22 mouse cellular contexts compared by ENCODE assay signal in genomic region chr9:72722622-72723021, GRCm38 (mm10).
DNase-seq lines count a peak whose midpoint lies in the region; ATAC-seq and TF ChIP-seq lines count a peak whose summit lies in the region.
"Had no signal": no experiment of that assay in that cellular context is flagged by ENCODE, and none has a peak within 500 bp of the region (broad histone marks: within the 10 kb centered on the region; RNA-seq: fewer than 3 reads in every experiment).

No protein-coding gene starts in this region.

- no peaks in the 10 kb centered on the region for H3K4me1 ChIP-seq in heart, adult 2 months (ENCODE audit: control insufficient read depth, insufficient read depth, low read length)
- no peaks in the 10 kb centered on the region for H3K4me1 ChIP-seq in heart, embryonic 11.5 days (ENCODE audit: control insufficient read depth, insufficient read depth, low read length)
- H3K4me1 ChIP-seq in liver, postnatal 0 days (ENCODE audit: insufficient read depth) = peaks cover 4% of the 10 kb centered on the region
- H3K4me1 ChIP-seq in liver, embryonic 12.5 days = no peaks in the 10 kb centered on the region
- H3K4me1 ChIP-seq: embryonic facial prominence, embryonic 15.5 days; forebrain, embryonic 10.5 days; hindbrain, embryonic 13.5 days had no signal

- H3K4me2 ChIP-seq in heart, embryonic 11.5 days = no peak overlapping the region
- no peak overlapping the region for H3K4me2 ChIP-seq in liver, postnatal 0 days (ENCODE audit: low read depth, low read length)
- no peak overlapping the region for H3K4me2 ChIP-seq in liver, embryonic 12.5 days
- H3K4me2 ChIP-seq: embryonic facial prominence, embryonic 15.5 days; hindbrain, embryonic 13.5 days had no signal

- 76% methylated on average over 3 of the region's 3 CpGs for WGBS in heart, adult 2 months
- WGBS in heart, embryonic 11.5 days (ENCODE audit: insufficient replicate concordance) = 94% methylated on average over 3 of the region's 3 CpGs
- 89% methylated on average over 3 of the region's 3 CpGs for WGBS in liver, postnatal 0 days (ENCODE audit: insufficient replicate concordance)
- WGBS in liver, embryonic 12.5 days (ENCODE audit: insufficient replicate concordance) = 92% methylated on average over 3 of the region's 3 CpGs

- TF ChIP-seq CTCF in heart, adult 2 months (IDR thresholded peaks at IDR 0.05) = no peak
- no peak for TF ChIP-seq CTCF in liver, postnatal 0 days (IDR thresholded peaks at IDR 0.05; ENCODE audit: low read depth)

- TF ChIP-seq POLR2A in heart, adult 2 months (IDR thresholded peaks at IDR 0.05; ENCODE audit: insufficient read depth, low read depth, low read length) = no peak

- no peak for ATAC-seq in heart, embryonic 11.5 days (replicated peaks; ENCODE audit: insufficient number of reproducible peaks, low FRiP score, low TSS enrichment)
- ATAC-seq in liver, postnatal 0 days = no peak
- ATAC-seq in liver, embryonic 12.5 days = no peak
- ATAC-seq: CD4-positive, CD25-positive, alpha-beta regulatory T cell, adult 4 months; forebrain, embryonic 14.5 days; hindbrain, postnatal 0 days had no signal

- peak overlapping the region; percentile 49; the same call in 1 of the 2 replicates for H3K27ac ChIP-seq in heart, adult 2 months
- no peak overlapping the region for H3K27ac ChIP-seq in heart, embryonic 11.5 days (ENCODE audit: low read depth, low read length)
- H3K27ac ChIP-seq in liver, postnatal 0 days (ENCODE audit: low read depth) = peak overlapping the region; percentile 85
- no peak overlapping the region for H3K27ac ChIP-seq in liver, embryonic 12.5 days
- H3K27ac ChIP-seq: embryonic facial prominence, embryonic 15.5 days; forebrain, embryonic 10.5 days; hindbrain, embryonic 13.5 days; hindbrain, postnatal 0 days had no signal

- no peaks in the 10 kb centered on the region for H3K27me3 ChIP-seq in heart, adult 2 months (ENCODE audit: control insufficient read depth, insufficient read depth, low read length)
- no peaks in the 10 kb centered on the region for H3K27me3 ChIP-seq in heart, embryonic 11.5 days (ENCODE audit: control insufficient read depth, insufficient read depth, low read length)
- no peaks in the 10 kb centered on the region for H3K27me3 ChIP-seq in liver, postnatal 0 days (ENCODE audit: insufficient read depth, low read length)
- no peaks in the 10 kb centered on the region for H3K27me3 ChIP-seq in liver, embryonic 12.5 days (replicated peaks)
- H3K27me3 ChIP-seq: embryonic facial prominence, embryonic 15.5 days; hindbrain, embryonic 13.5 days had no signal

- no peak overlapping the region for H3K9ac ChIP-seq in heart, adult 2 months (ENCODE audit: low read depth, low read length)
- no peak overlapping the region for H3K9ac ChIP-seq in heart, embryonic 11.5 days (ENCODE audit: low read depth, low read length)
- no peak overlapping the region for H3K9ac ChIP-seq in liver, postnatal 0 days (replicated peaks)
- H3K9ac ChIP-seq in liver, embryonic 12.5 days = no peak overlapping the region
- H3K9ac ChIP-seq: embryonic facial prominence, embryonic 15.5 days; hindbrain, embryonic 13.5 days had no signal

- intact Hi-C loops in heart, adult 2 months (cut with DNase I) = no loop called here
- intact Hi-C loops in left cerebral cortex, postnatal 36 days (cut with DNase I) = no loop called here
- intact Hi-C loops in left cerebral cortex, postnatal 25 days (cut with DNase I) = no loop called here

- H3K36me3 ChIP-seq in heart, adult 2 months (ENCODE audit: control insufficient read depth, insufficient read depth, low read length) = peaks cover 26% of the 10 kb centered on the region
- peaks cover 82% of the 10 kb centered on the region for H3K36me3 ChIP-seq in heart, embryonic 11.5 days (ENCODE audit: control insufficient read depth, insufficient read depth, low read length)
- peaks cover 86% of the 10 kb centered on the region for H3K36me3 ChIP-seq in liver, postnatal 0 days (replicated peaks; ENCODE audit: insufficient read depth, low read length)
- peaks cover 99% of the 10 kb centered on the region for H3K36me3 ChIP-seq in liver, embryonic 12.5 days

- H3K9me3 ChIP-seq in heart, embryonic 11.5 days (replicated peaks; ENCODE audit: control insufficient read depth, low read length) = no peaks in the 10 kb centered on the region
- no peaks in the 10 kb centered on the region for H3K9me3 ChIP-seq in liver, postnatal 0 days (ENCODE audit: low read length)
- no peaks in the 10 kb centered on the region for H3K9me3 ChIP-seq in liver, embryonic 12.5 days (replicated peaks)
- H3K9me3 ChIP-seq: embryonic facial prominence, embryonic 15.5 days; forebrain, embryonic 10.5 days; G1E; hindbrain, embryonic 13.5 days had no signal

- DNase-seq in gastrocnemius, adult 18-20 months (ENCODE audit: low spot score) = peak; percentile 60
- DNase-seq in gastrocnemius, postnatal 10 days = no peak
- peak in 1 of 2 experiments; percentile 54 for DNase-seq in heart, adult 2 months
- no peak for DNase-seq in liver, postnatal 0 days
- DNase-seq in left cerebral cortex, postnatal 36 days (ENCODE audit: low spot score in 2 of 2) = no peak
- no peak for DNase-seq in left cerebral cortex, postnatal 25 days (ENCODE audit: low spot score in 2 of 2)
- DNase-seq: adrenal gland, adult 8-10 months; adrenal gland, postnatal 36 days; B cell, adult 2 months; cerebellum, adult 2 months; cerebellum, postnatal 10 days; kidney, adult 11 months had no signal

- 0 out of 2 replicates have a peak, but pooled peaks have one; percentile 20 for TF ChIP-seq EP300 in heart, adult 2 months (IDR thresholded peaks at IDR 0.05; ENCODE audit: insufficient read depth, low read depth, low read length)
- no peak for TF ChIP-seq EP300 in liver, postnatal 0 days (IDR thresholded peaks at IDR 0.05; ENCODE audit: low read depth)

- H3K4me3 ChIP-seq in heart, adult 2 months = no peak overlapping the region
- H3K4me3 ChIP-seq in heart, embryonic 11.5 days (ENCODE audit: low read depth, low read length) = no peak overlapping the region
- H3K4me3 ChIP-seq in liver, postnatal 0 days (ENCODE audit: low read depth, low read length) = no peak overlapping the region
- H3K4me3 ChIP-seq in liver, embryonic 12.5 days = no peak overlapping the region
- H3K4me3 ChIP-seq: embryonic facial prominence, embryonic 15.5 days; erythroblast, embryonic 14.5 days; forebrain, embryonic 10.5 days; hindbrain, embryonic 13.5 days had no signal

- no peaks in the 10 kb centered on the region; the same call in 1 of the 2 replicates for H3K79me2 ChIP-seq in heart, adult 2 months (replicated peaks; ENCODE audit: control insufficient read depth, insufficient read depth, low read length)

Comparison
In these comparisons a context has a peak if more than half of its experiments do, and no peak if none do; other contexts are left out.
1. H3K27ac ChIP-seq: peak in heart, adult 2 months (single experiment) and liver, postnatal 0 days (single experiment); none in heart, embryonic 11.5 days (single experiment) and liver, embryonic 12.5 days (single experiment).